In genomic region chr9:78520780-78521601, GRCm38 (mm10) we compare ENCODE assay signal across 8 mouse cellular contexts. TPM values are rescaled to one million over a fixed set of nuclear protein-coding genes. Genes with fewer than 3 reads are reported as not detected.
DNase-seq lines count a peak whose midpoint lies in the region; ATAC-seq and TF ChIP-seq lines count a peak whose summit lies in the region.

No protein-coding gene starts in this region.

- peaks cover 4% of the 10 kb centered on the region; the same call in 1 of the 2 replicates for H3K4me1 ChIP-seq in forebrain, embryonic 14.5 days (ENCODE audit: control insufficient read depth, insufficient read depth, low read length)
- peaks cover 20% of the 10 kb centered on the region for H3K4me1 ChIP-seq in hindbrain, embryonic 15.5 days (replicated peaks)

- H3K4me2 ChIP-seq in forebrain, embryonic 14.5 days (ENCODE audit: low read length), result peak overlapping the region; percentile 87
- peak overlapping the region; percentile 90 for H3K4me2 ChIP-seq in hindbrain, embryonic 15.5 days

- H3K27me3 ChIP-seq in forebrain, embryonic 14.5 days (replicated peaks; ENCODE audit: control insufficient read depth, insufficient read depth, low read length), result no peaks in the 10 kb centered on the region
- H3K27me3 ChIP-seq in hindbrain, embryonic 15.5 days, result no peaks in the 10 kb centered on the region

- intact Hi-C loops in gastrocnemius, adult 2 months (cut with DNase I), result no loop called here
- intact Hi-C loops in left cerebral cortex, postnatal 10 days (cut with DNase I), result loop anchor here (5.0 kb wide), 1 partner anchor 34 kb away; the partner anchor contains the start of gene Eef1a1

- 1% methylated on average over 40 of the region's 40 CpGs for WGBS in forebrain, embryonic 14.5 days
- WGBS in hindbrain, embryonic 15.5 days, result 2% methylated on average over 40 of the region's 40 CpGs

- no peaks in the 10 kb centered on the region for H3K9me3 ChIP-seq in forebrain, embryonic 14.5 days (replicated peaks; ENCODE audit: control insufficient read depth, low read length)
- no peaks in the 10 kb centered on the region for H3K9me3 ChIP-seq in hindbrain, embryonic 15.5 days

- no peak overlapping the region for H3K27ac ChIP-seq in gastrocnemius, adult 2 months
- H3K27ac ChIP-seq in forebrain, embryonic 14.5 days (ENCODE audit: low read depth, low read length), result peak overlapping the region; percentile 74
- H3K27ac ChIP-seq in hindbrain, embryonic 15.5 days (replicated peaks), result peak overlapping the region; percentile 79

- H3K36me3 ChIP-seq in forebrain, embryonic 14.5 days (ENCODE audit: control insufficient read depth, insufficient read depth, low read length), result 0 out of 2 replicates have a peak, but pooled peaks cover 5% of the 10 kb centered on the region
- no peaks in the 10 kb centered on the region for H3K36me3 ChIP-seq in hindbrain, embryonic 15.5 days

- H3K4me3 ChIP-seq in gastrocnemius, adult 2 months, result peak overlapping the region; percentile 61
- peak overlapping the region; percentile 44 for H3K4me3 ChIP-seq in forebrain, embryonic 14.5 days (ENCODE audit: low read depth, low read length)
- H3K4me3 ChIP-seq in hindbrain, embryonic 15.5 days, result peak overlapping the region; percentile 50

- H3K9ac ChIP-seq in forebrain, embryonic 14.5 days (ENCODE audit: low read length), result peak overlapping the region; percentile 65
- H3K9ac ChIP-seq in hindbrain, embryonic 15.5 days, result peak overlapping the region; percentile 55

- no peak for TF ChIP-seq CTCF in gastrocnemius, adult 2 months (IDR thresholded peaks at IDR 0.05)

- DNase-seq in gastrocnemius, adult 2 months, result peak; percentile 44
- no peak for DNase-seq in gastrocnemius, adult 8-10 months (ENCODE audit: low spot score in 2 of 2)
- peak; percentile 35 for DNase-seq in cerebellum, adult 11 months
- DNase-seq in forebrain, embryonic 14.5 days (ENCODE audit: low spot score), result peak; percentile 75
- peak; percentile 52 to 86 for DNase-seq in left cerebral cortex, postnatal 10 days (ENCODE audit: extremely low spot score in 1 of 2, low spot score in 2 of 2)
- peak; percentile 81 for DNase-seq in lung, postnatal 36 days
- DNase-seq in right cerebral cortex, adult 18-20 months, result peak; percentile 25

- peak; percentile 66 for ATAC-seq in forebrain, embryonic 14.5 days
- peak; percentile 75 for ATAC-seq in hindbrain, embryonic 15.5 days (ENCODE audit: low FRiP score, low read depth)

RNA-seq across cellular contexts. Expression of gene Eef1a1, which starts 32.0 kb away (rescaled TPM):
- total RNA-seq in gastrocnemius, adult 2 months (2021), result 100 to 1,000 TPM; 390 to 557 TPM
- total RNA-seq in gastrocnemius, adult 8-10 months (2022), result 100 to 1,000 TPM; 235 to 456 (median 334) TPM
- 4,517 and 5,265 TPM in 2 replicates for polyA plus RNA-seq in forebrain, embryonic 14.5 days (2014; fragmentation: Nextera tagmentation; extraction: Ambion mirVana)
- 2,946 and 3,077 TPM in 2 replicates for polyA plus RNA-seq in hindbrain, embryonic 15.5 days (2015; fragmentation: Nextera tagmentation; extraction: Ambion mirVana)
- total RNA-seq in left cerebral cortex, postnatal 10 days (2021), result 1,000 to 10,000 TPM; 3,801 to 3,978 TPM

Comparison
In these comparisons a context has a peak if more than half of its experiments do, and no peak if none do; other contexts are left out.
1. DNase-seq: peak in gastrocnemius, adult 2 months (single experiment), cerebellum, adult 11 months (single experiment), forebrain, embryonic 14.5 days (single experiment), left cerebral cortex, postnatal 10 days (2 of 2), lung, postnatal 36 days (single experiment) and right cerebral cortex, adult 18-20 months (single experiment); none in gastrocnemius, adult 8-10 months (0 of 2).
2. RNA of gene Eef1a1, which starts 32.0 kb away (total RNA-seq): 3,801 to 3,978 TPM in left cerebral cortex, postnatal 10 days; 390 to 557 TPM in gastrocnemius, adult 2 months and 235 to 456 TPM in gastrocnemius, adult 8-10 months; every median in the first group is over 4 times any median in the second.
3. Peak in every context shown above with its lines, with median percentiles within 50 percentile points of each other: H3K4me3 ChIP-seq.